ENCODE assay signal across 10 mouse cellular contexts in the genomic region with DNA sequence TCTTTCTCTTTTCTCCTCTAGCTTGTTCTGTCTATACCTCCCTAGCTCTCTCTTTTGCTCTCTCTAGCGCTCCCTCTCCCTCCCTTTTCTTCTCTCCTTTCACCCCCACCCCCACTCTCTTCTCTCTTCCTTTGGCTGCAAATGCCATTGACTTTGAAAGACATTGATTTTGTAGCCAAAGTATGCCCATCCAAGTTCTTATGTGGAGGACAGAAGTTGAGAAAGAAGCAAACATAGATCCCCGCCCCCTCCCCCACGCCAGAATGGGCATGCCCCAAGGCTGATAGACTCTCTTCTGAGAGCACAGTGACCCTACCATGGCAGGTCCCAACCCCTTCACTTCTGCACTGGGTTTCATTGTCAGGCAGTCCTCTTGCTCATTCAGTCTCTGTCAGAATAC. TPM values are rescaled to one million over a fixed set of nuclear protein-coding genes. Genes with fewer than 3 reads are reported as not detected.
DNase-seq lines count a peak whose midpoint lies in the region; ATAC-seq and TF ChIP-seq lines count a peak whose summit lies in the region.
"Had no signal": no experiment of that assay in that cellular context is flagged by ENCODE, and none has a peak within 500 bp of the region (broad histone marks: within the 10 kb centered on the region; RNA-seq: fewer than 3 reads in every experiment).

No protein-coding gene starts in this region.

- no peaks in the 10 kb centered on the region for H3K36me3 ChIP-seq in hindbrain, embryonic 10.5 days
- H3K36me3 ChIP-seq in midbrain, embryonic 15.5 days (replicated peaks): no peaks in the 10 kb centered on the region

- peak overlapping the region; percentile 73 for H3K4me2 ChIP-seq in midbrain, embryonic 15.5 days

- no peak overlapping the region for H3K27ac ChIP-seq in gastrocnemius, adult 2 months
- H3K27ac ChIP-seq in hindbrain, embryonic 10.5 days: no peak overlapping the region
- H3K27ac ChIP-seq in midbrain, embryonic 15.5 days: no peak overlapping the region

- WGBS in hindbrain, embryonic 10.5 days: 17% methylated on average over 3 of the region's 3 CpGs
- WGBS in midbrain, embryonic 15.5 days: 17% methylated on average over 3 of the region's 3 CpGs

- ATAC-seq in midbrain, embryonic 15.5 days (replicated peaks): no peak

- H3K9ac ChIP-seq in midbrain, embryonic 15.5 days: peak overlapping the region; percentile 40

- peaks cover 28% of the 10 kb centered on the region for H3K4me1 ChIP-seq in hindbrain, embryonic 10.5 days (replicated peaks)
- no peaks in the 10 kb centered on the region for H3K4me1 ChIP-seq in midbrain, embryonic 15.5 days

- no peak for DNase-seq in gastrocnemius, adult 2 months
- no peak for DNase-seq in gastrocnemius, postnatal 10 days
- DNase-seq in cerebellum, adult 9-10 months: peak; percentile 36
- peak; percentile 7 for DNase-seq in hindbrain, embryonic 10.5 days (ENCODE audit: low spot score)
- no peak for DNase-seq in thymus, postnatal 0 days (ENCODE audit: low spot score)
- no peak for DNase-seq in adrenal gland, postnatal 4 days (ENCODE audit: low spot score in 2 of 2)
- DNase-seq in right cerebral cortex, postnatal 10 days (ENCODE audit: low spot score in 2 of 2): no peak
- DNase-seq: B cell, adult 2 months; heart, postnatal 10 days had no signal

- no peaks in the 10 kb centered on the region for H3K9me3 ChIP-seq in hindbrain, embryonic 10.5 days
- no peaks in the 10 kb centered on the region for H3K9me3 ChIP-seq in midbrain, embryonic 15.5 days

- H3K27me3 ChIP-seq in hindbrain, embryonic 10.5 days (ENCODE audit: insufficient read depth, poor library complexity, severe bottlenecking): peaks cover 50% of the 10 kb centered on the region
- no peaks in the 10 kb centered on the region for H3K27me3 ChIP-seq in midbrain, embryonic 15.5 days (replicated peaks)

- TF ChIP-seq CTCF in gastrocnemius, adult 2 months (IDR thresholded peaks at IDR 0.05): no peak

- H3K4me3 ChIP-seq in gastrocnemius, adult 2 months: peak overlapping the region; percentile 40
- peak overlapping the region; percentile 76 for H3K4me3 ChIP-seq in hindbrain, embryonic 10.5 days
- H3K4me3 ChIP-seq in midbrain, embryonic 15.5 days: peak overlapping the region; percentile 80

- intact Hi-C loops in gastrocnemius, adult 2 months (cut with DNase I): no loop called here

RNA-seq across cellular contexts. Expression of a gene that starts 28.3 kb away (rescaled TPM):
- total RNA-seq in gastrocnemius, adult 2 months (2021): 1 to 10 TPM in 1 of 2 experiments, under 1 TPM in 1; 0.79 to 1.5 TPM
- total RNA-seq in gastrocnemius, postnatal 10 days (2021): 1 to 10 TPM; 6.6 to 9.3 TPM
- polyA plus RNA-seq in hindbrain, embryonic 10.5 days (2016; fragmentation: Nextera tagmentation; extraction: Ambion mirVana): 10.6 and 11.9 TPM in 2 replicates
- polyA plus RNA-seq in midbrain, embryonic 15.5 days (2015; fragmentation: Nextera tagmentation; extraction: Ambion mirVana): 74.7 and 78.6 TPM in 2 replicates
- polyA plus RNA-seq in thymus, postnatal 0 days (2015; fragmentation: Nextera tagmentation; extraction: Ambion mirVana): 1.3 and 1.4 TPM in 2 replicates
- total RNA-seq in adrenal gland, postnatal 4 days (2021): 10 to 100 TPM; 11.5 to 12.7 TPM

Comparison
In these comparisons a context has a peak if more than half of its experiments do, and no peak if none do; other contexts are left out.
1. DNase-seq: peak in cerebellum, adult 9-10 months (single experiment) and hindbrain, embryonic 10.5 days (single experiment); none in gastrocnemius, adult 2 months (single experiment), gastrocnemius, postnatal 10 days (single experiment), thymus, postnatal 0 days (single experiment), adrenal gland, postnatal 4 days (0 of 2) and right cerebral cortex, postnatal 10 days (0 of 2).
2. Peak in every context shown above with its lines, with median percentiles within 50 percentile points of each other: H3K4me3 ChIP-seq.